Mouse (Mus musculus): ENCODE results near the gene Nmt2.

Gene Nmt2

DNA sequence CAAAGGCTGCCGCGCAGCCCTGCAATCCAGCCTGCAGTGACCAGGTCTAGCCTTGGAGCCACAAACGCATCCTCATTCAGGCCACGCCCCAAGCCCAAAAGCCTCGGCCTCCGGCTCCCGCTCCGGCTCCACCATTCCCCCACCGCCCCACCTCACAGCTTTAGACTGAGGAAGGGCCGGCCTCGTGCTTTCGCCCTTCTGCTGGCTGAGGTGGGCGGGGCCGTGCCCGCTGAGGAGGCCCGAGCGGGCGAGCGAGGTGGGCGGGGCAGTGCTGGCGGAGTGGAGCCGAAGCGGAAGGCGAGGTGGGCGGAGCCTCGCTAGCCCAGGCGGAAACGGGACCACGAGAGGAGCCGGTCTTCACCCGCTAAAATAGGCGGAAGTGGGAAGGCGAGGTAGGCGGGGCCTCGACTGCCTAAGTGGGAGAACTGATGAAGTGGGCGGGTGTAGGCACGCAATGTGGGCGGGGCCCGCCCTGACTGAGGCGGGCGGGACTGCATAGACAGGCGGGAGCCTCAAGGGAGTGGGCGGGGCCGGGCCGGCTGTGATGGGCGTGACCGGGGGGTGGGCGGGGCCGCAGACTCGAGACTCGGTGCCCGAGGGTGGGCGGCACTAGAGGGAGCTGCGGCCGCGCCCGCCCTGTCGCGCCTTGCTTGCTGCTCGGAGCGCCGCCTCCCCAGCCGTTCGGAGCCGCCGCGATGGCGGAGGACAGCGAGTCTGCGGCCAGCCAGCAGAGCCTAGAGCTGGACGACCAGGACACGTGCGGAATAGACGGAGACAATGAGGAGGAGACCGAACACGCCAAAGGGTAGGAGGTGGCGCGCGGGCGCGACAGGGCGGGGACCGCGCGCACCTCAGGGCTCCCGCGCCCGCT, at the start of gene Nmt2:
Gene Nmt2 (plus strand): TSS at position 611 of the 871 bp plus-strand sequence.
- peak; percentile 100 for DNase-seq

DNA sequence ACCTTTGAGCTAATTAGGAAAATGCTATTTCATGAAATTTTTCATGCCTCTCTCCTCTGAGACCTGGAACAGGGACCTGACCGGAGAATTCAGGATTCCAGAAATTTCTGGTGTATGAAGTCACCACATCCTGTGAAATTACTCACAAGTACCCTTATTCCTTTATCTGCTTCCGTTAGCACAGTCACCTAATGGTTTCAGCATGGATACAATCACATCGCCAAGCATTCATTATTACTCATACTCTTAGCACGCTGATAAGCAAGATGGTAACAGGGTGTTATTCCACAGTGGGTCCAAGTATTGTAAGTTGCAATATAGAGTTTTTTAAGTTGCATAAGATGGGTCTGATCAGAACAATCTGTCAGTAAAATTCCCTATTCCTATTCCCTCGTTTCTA, 44.8 kb upstream of the Nmt2 start:
- no peak for DNase-seq

DNA sequence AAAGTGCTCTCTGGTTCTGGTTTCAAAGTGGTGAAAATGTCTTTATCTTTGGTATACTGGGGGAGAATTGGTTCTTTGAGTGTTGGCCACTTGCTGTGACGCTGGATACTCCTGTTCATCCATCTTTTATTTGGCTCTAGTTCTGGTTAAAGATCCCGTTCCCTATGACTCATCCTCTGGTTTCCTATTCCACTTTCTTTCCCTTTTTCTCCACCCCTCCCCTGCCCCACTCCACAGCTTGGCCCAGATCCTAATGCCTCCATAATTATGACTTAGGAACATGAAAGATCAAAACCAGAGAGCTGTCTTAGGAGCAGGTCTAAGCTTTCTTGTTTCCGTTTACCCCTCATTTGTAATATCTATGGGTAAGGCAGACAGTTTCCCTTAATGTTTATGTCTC, 39.8 kb upstream of the Nmt2 start:
- no peak for DNase-seq

DNA sequence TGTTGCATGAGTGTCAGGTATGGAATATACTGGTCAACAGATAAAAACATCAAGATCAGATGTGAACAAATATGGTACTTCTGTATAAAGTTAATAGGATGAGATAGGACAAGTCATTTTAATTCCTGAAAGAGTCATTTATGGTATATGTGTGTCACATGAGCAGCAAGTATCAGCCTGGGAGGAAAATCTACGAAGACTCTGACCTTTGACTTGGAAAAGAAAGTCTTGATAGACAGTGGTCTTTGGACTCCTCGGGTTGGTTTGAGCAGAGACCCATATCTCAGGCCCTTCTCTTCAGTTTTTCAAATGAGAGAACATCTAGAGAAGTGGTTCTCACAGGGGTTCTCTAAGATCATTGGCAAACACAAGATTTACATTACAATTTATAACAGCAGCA, 32.7 kb upstream of the Nmt2 start:
- no peak for DNase-seq

DNA sequence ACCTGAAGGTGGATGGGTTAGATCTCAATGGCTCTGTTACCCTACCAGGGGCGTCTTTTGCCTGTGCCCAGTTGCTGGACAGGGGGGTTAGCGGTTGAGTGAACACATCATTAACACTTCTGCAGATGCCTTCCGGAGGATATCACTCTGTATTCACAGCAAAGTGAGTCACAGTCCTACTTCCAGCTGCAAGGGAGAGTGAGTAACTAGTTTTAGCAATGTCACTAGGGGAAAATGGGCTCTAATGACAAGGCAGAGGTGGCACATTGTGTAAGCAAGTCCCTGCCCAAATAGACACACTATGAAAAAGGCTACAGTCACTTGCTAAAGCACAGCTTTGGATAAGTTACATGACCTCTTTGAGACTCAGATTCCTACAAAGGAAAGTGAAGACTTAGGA, 17.5 kb upstream of the Nmt2 start:
- no peak for DNase-seq

DNA sequence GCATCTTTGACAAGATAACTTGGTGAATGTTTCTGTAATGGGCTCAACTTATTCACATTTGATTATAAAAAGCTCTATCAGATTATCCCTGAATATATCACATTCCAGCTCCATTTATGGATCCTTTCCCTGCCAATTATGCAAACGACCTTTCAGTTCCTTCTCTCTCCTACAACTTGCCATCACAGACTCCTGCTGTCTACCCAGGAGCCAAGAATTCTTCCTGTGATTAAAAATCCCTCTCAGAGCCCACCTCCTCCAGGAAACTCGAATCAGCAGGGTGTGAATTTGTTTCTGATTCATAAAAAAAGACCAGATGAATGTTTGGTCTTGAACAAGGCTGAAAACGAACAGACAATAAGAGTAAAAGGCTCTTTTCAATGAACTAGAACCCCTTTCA, 16.1 kb upstream of the Nmt2 start:
- DNase-seq: no peak

DNA sequence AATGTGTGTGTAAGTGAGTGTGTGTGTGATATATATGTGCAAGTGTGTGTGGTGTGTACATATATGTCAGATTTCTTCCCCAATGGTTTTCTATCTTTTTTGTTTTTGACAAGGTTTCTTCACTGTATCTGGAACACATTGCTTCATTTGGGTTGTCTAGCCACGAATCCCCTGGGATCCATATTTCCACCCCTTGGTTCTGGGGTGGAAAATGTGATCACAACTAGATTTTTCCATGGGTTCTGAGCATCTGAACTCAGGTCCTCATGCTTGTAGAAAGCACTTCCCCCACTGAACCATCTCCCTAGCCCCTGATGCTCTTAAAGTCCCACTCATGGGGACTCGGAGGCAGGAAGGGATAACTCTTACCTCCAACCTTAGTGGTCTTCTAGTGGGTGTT, 10.7 kb upstream of the Nmt2 start:
- DNase-seq: no peak

DNA sequence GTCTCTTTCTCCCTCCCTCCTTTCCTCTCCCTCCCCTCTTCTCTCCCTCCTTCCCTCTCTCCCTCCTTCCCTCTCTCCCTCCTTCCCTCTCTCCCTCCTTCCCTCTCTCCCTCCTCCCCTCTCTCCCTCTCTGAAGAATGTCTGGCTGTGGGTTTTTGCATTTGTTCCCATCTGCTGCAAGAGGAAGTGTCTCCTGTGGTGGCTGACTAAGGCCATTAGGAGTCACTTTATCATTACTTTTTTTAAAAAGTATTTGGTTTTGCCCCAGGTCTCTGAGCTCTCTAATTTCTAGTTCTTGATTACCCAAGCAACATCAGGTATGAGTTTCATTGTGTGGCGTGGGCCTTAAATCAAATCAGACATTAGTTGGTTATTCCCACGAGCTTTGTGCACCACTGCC, 7.9 kb upstream of the Nmt2 start:
- DNase-seq: no peak

DNA sequence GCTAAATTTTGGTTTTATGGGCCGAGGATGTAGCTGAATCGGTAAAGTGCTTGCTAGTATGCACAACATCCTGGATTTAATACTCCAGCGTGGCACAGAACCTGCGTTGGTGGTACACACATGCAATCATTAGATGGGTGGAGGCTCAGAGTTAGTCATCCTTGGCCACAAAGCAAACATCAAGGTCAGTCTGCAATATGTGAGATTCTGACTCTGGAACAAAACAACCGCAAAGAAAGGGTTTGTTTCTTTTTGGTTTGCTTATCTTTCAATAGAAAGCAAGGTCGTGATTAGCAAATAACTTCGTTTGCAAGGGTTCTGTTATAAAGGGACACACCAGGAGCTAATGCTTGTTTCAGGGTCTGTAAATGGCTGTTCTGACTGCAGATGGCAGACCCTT, 6.5 kb upstream of the Nmt2 start:
- DNase-seq: no peak

DNA sequence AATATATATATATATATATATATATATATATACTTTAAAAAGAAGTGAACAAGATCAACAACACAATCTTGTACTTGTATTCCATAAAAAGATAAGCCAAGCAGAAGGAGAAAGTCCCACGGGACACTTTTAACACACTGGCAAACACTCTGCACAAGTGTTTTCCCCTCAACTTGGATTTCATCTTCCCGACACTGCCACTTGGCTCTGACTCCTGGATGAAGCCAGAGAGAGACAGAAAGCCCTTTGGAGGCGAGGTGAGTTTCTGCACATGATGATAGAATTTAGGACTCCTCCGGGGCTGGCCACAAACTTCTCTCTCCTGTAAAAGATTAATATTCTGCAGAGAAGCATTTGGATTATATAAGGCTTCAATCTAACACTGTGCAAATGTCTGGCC, 2.7 kb upstream of the Nmt2 start:
- no peak for DNase-seq

DNA sequence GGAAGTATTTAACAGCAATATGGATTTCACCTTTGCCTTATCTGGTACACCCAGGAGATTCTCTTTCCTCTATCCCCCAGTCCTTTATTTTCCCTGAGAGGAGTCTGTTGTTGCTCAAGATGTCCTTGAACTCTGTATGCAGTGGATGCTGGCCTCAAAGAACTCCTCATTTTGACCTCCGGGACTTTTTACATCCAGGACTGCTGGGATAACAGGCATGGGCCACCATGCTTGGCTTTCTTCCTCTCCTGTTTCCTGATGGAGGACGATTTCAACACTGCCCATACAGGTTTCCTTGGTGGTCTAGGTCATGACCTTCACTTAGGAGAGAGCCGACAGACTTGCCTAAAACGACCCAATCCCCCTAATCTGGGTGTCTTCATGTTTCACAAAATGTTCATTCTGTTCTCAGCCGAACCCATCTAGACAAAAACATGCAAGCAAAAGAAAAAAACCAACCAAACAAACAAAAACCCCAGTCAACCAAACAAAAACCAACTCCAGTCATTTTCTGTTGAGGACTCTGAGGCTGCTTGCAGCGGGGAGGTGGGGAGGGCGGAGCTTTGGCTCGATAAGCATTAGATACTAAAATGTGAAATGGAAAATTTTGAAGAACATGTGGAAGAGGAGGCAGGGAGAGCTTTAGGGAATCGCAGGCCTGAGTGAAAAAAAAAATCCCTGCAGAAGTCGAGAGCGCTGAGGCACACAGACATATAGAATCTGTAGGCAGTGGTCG, 978 bp upstream of the Nmt2 start:
- peak; percentile 23 for DNase-seq

DNA sequence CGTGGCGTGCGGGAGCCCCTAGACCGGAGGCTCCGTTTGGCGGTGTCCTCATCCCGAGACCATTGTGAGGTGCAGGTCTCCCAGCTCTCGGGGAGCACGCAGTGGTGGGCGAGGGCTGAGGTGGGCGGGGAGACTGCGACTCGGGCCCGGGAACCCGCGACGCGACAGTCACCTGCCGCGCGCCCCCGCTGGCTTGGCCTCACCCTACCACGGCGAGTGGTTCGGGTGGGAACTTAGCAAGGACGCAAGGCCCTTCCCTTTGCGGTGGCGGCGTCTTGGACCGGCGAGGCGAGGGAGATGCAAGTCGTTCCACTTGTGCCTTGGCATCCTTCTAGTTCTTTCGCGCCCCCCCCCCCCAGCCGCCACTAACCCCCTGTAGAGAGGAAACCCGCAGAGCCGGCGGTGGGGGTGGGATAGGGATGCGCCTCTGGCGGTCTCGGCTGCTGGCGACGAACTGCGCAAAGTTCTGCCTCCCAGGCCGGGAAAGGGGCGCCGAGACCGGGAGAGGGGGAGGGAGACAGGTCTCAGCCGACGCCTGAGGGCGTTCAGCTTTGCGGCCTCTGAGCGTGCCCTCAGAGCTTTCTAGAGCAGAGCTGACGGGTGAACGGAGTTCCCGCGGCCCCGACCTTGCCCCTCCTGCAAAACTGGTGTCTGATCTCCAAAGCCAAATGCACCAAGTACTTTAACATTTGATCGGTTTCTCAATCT, 615 bp downstream of the Nmt2 start:
- no peak for DNase-seq

DNA sequence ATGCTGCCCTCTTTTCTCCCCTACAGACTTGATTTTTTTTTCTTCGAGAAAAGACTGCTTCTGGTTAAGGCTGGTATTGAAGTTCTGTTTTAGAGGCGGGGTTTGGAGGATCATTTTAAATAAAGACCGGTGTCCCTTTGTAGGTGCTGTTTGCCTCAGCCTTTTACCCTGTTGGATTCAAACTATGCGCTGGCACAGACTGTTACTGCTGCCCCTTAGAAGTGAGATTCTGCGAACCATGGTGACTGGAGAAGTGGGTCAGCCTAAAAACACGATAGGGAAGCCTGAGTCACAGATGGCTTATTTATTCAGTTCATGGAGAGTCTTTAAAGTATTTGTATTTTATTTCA, 1.1 kb downstream of the Nmt2 start:
- DNase-seq: no peak

DNA sequence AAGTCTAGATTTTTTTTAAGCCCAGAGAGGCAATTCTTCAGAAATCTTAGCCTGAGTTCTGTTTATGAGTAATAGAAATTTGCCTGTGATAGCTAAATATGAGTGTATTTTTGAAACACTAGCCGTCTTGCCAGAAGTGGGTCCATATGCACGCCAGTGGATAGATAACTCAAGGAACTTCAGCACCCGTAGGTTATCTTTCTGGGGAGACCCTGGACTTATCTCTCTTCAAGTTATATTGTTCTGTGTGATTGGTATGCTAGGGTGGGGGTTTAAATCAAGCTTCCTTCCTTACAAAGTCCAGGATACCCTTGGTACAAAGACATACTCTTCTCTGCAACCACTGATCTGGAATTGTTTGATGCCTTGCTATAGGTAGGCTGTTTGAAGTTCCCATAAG, 1.7 kb downstream of the Nmt2 start:
- DNase-seq: no peak

DNA sequence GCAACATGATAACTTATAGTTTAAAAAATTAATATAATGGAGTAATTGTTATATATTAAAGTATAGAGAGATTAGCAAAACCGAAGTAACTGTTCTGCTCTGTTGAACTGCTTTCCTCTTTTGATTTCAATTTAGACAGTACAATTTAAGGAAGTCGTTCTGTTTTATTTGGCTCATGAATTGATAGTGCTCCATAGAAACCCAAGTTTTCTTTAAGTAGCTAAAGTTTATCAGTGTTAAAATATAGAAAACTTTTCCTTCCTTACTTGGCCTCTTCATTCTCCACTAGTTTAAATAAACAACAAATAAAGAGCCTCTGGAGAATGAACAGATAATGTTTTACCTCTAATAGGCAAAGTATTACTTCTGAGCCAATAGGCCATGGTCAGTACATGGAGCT, 2.2 kb downstream of the Nmt2 start:
- no peak for DNase-seq

DNA sequence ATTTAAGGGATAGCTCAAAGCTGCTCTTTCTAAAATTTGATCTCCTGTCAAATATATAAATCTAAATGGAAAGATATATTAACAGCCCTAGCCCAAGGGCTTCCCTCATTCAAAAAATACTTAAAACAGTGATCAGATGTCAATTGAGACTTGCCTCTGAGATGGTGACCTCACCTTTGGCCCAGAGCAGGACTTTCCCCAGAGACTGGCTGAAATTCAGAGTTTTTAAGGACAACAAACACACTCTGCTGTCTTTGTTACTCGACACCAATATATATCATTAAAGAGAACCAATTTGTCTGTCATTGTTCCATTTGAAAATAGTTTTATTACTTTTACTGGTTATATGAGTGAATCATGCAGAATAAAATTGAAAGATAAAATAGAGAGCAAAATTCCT, 5.6 kb downstream of the Nmt2 start:
- no peak for DNase-seq

DNA sequence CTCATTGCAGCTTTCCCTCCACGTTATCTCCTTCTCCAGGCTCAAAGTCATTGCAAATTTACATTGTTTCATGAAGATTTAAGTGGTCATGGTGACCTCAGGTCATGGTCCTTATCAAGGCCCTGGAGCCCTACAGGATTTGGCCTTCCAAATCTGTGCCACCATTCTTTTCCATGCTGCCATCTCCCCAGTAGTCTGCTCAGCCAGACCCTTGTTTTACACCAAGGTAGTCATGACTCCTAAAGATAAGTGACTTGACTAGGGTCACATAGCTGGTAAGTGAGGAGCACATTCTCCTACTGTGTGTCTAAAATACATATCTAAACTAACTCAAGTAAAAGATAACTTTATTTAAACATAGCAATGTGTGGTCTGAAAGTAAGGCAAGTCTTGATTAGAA, 8.2 kb downstream of the Nmt2 start:
- no peak for DNase-seq

DNA sequence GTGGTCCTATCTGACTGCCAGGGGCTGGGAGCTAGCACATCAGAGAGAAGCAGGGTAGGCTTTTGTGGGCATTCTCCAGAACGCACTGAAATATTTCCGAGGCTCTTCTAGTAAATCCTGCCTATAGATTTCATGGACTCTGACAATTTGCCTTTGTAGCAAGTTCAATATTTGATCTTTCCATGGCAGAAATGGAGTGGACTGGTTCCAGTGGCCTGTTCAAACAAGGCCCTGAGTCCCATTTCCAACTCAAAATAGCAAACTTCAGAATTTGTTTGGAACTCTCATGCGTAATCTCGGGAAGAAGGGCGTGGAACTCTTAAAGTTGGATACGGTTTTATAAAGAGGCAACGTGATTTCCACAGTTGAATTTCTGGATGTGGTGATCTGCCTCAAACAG, 11.8 kb downstream of the Nmt2 start:
- no peak for DNase-seq

DNA sequence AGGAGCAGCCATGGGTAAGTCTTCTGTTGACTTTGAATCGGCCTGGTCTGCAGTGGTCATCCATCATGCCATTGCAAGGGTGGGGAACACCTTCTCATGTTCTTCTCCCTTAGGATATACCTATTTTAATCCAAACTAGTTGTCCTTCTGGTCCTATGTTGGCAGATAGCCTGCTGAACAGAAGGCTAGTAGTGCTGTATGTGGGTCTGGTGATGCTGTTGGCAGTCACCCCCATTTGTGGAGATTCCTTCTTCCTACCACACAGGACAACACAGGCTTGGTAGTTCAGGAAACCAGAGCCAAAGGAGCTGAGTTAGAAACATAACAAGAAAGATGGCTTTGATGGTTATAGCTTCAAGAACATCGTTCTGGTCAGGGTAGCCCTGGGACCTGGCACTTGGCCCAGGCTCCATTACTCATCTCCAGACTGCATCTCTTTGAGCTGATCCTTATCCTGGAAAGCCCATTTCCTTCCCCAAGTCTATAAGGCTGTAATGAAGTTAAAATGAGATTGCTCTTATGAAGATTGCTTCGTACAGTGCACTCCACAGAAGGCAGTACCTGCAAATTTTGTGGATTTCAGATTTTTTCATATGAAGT, 21.5 kb downstream of the Nmt2 start:
- DNase-seq: no peak

DNA sequence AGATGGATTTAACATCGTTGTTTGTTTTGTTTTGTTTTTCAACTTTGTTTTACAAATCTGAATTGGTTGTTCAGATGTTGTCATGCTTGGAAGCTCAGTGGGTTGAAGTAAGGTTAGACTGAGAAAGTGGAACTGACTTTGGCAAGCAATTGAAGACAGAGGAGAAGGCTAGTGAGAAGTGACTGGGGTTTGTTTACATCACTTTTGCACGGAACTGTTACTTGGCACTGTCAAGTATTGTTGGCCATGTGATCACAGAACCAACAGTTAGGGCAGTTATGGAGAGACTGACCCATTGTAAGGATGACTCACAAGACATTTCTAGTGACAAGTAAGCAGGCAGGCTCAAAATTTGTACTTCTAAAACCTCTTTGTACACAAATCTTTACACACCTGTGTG, 39.1 kb downstream of the Nmt2 start:
- no peak for DNase-seq

DNA sequence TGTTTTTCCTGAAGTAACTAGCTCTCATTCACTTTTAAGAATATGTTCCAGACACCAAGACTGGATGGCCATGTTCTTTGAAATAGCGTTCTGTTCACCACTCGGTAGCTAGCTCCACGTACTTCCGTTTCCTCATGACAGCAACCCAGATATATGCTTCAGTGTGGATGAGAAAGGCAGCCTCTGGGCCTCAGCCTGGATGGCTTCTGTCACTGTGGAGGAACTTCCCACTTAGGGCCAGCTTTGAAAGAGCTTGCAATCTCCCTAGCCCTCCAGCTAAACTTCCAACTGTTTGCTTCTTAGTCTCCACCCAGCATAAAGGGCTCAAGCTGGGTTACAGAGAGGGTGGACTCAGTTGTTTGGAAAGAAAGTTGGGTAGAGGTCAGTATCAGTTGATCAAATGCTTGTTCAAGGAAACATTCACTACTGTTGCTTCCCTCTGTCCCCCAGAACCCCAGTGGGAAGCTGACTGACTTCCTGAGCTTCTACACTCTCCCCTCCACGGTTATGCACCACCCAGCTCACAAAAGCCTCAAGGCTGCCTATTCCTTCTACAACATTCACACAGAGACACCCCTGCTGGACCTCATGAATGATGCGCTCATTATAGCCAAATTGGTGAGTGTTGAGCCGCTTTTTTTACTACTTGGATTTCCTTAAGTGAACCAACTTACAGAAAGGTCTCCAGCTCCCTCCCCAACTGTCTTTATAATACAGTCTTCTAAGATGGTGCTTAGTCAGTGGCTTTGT, 40.5 kb downstream of the Nmt2 start:
- DNase-seq: no peak

DNA sequence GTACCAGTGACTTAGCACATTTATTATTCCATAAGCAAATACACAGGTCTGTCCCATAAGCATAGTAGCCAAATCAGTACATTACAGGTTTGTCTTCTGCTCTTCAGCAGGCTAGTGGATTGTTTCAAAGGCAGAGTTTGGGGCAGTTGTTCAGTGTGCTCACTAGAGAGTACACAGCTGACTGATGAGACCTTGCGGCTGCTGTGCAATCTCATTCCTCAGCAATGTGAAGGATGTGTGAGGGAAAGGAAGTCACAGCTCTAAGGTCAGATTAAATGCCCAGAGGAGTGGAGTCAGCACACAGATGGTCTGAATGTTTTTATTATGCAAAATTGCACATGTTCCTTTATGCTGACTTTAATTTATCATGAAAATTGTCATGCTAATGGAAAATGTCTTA, 42.5 kb downstream of the Nmt2 start:
- no peak for DNase-seq

DNA sequence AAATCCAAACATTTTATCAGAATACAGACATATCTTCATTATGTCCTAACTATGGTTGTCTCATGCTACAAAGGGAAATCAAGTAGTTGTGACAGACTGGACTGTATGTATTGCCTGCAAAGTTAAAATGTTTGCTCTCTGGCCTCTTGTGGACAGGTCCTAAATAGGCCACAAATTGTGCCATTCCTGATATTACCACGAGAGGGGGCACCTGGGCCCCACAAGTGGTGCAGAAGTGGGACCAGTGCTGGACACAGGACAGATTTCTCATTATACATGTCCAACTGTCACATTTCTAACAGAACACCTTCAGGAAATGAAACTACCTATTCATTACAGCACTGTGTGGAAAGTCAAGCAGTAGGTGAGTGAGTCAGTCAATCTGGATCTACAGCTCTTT, 43.3 kb downstream of the Nmt2 start:
- DNase-seq: peak; percentile 36

Measured in kidney, adult 11 months (tissue).